Mouse (Mus musculus) cortical plate, adult 2 months (tissue): ENCODE results near the gene Znrf4. TPM values are rescaled to one million over a fixed set of nuclear protein-coding genes. Genes with fewer than 3 reads are reported as not detected.

Experiments used
- H3K27ac ChIP-seq: fragments of 200-500 bp; 2 replicates; pipeline ENCODE4 v1.5.1; 2012; ENCODE audit warnings: low read length, control low read depth, inconsistent platforms; ENCODE audit not compliant: insufficient read depth
- H3K4me1 ChIP-seq: fragments of 200-500 bp; 2 replicates; pipeline ENCODE4 v1.6.1; 2011; ENCODE audit warnings: low read length; ENCODE audit not compliant: control insufficient read depth, insufficient read depth
- H3K4me3 ChIP-seq: fragments of 200-500 bp; 2 replicates; pipeline ENCODE4 v1.5.1; 2011; ENCODE audit warnings: mild to moderate bottlenecking, low read length, control low read depth; ENCODE audit not compliant: insufficient read depth
- CTCF ChIP-seq: fragments of 200-500 bp; IDR thresholded peaks from 2 replicates; pipeline ENCODE4 v1.5.1; 2011; ENCODE audit warnings: mild to moderate bottlenecking, control low read depth, low read length; ENCODE audit not compliant: insufficient read depth; ENCODE audit errors: extremely low read depth
- POLR2A ChIP-seq: fragments of 200-500 bp; IDR thresholded peaks from 2 replicates; pipeline ENCODE4 v1.6.1; 2011; ENCODE audit warnings: mild to moderate bottlenecking, low read length, control low read depth; ENCODE audit not compliant: insufficient read depth; ENCODE audit errors: extremely low read depth
- polyA plus RNA-seq: library from polyadenylated mRNA; depleted of rRNA; stranded (reverse); fragments of >200 nt; gene quantifications from 2 replicates; pipeline ENCODE4 v1.2.3, GENCODE M21; 2012; rRNA removed

Gene Znrf4
- polyA plus RNA-seq, 1 experiment = not detected

- peaks cover 7% of the 10 kb centered on the region; the same call in 1 of the 2 replicates for H3K4me1 ChIP-seq
These were observed 48.7 kb downstream of the Znrf4 start for GRCm38 (mm10) chr17:56463500-56463899.

GRCm38 (mm10) chr17:56462835-56463455, 49.3 kb downstream of the Znrf4 start:
- Histone ChIP-seq H3K4me1 (peaks cover 6% of the 10 kb centered on the region; the same call in 1 of the 2 replicates), H3K4me3 (peak overlapping the region; percentile 84), H3K27ac (no peak overlapping the region)
- TF ChIP-seq CTCF = no peak
- no peak for TF ChIP-seq POLR2A

More at GRCm38 (mm10) chr17:56463500-56463899, 48.7 kb downstream of the Znrf4 start:
- H3K4me3 ChIP-seq = no peak overlapping the region
- TF ChIP-seq CTCF (no peak), POLR2A (no peak)
- no peak overlapping the region for H3K27ac ChIP-seq

- H3K4me3 ChIP-seq = peak overlapping the region; percentile 84
- H3K27ac ChIP-seq = peak overlapping the region; percentile 87
- TF ChIP-seq POLR2A (peak; percentile 42; the same call in 1 of the 2 replicates), CTCF (no peak)
- peaks cover 4% of the 10 kb centered on the region; the same call in 1 of the 2 replicates for H3K4me1 ChIP-seq
These were observed 50.2 kb downstream of the Znrf4 start for GRCm38 (mm10) chr17:56461771-56462743.

Other genes with a start within 250 kb of the Znrf4 start
- 4.2 and 4.8 TPM in 2 replicates for gene Ticam1, start 235.6 kb downstream of the Znrf4 start, polyA plus RNA-seq
- gene Plin3, start 219.6 kb downstream of the Znrf4 start, polyA plus RNA-seq = 8.4 and 10.1 TPM in 2 replicates
- gene Arrdc5, start 212.1 kb downstream of the Znrf4 start, polyA plus RNA-seq = not detected in 2 replicates
- 1.1 and 1.8 TPM in 2 replicates for gene Uhrf1, start 209.1 kb downstream of the Znrf4 start, polyA plus RNA-seq
- 43.5 and 45.0 TPM in 2 replicates for gene Kdm4b, start 186.4 kb downstream of the Znrf4 start, polyA plus RNA-seq
- 688 and 773 TPM in 2 replicates for gene Ptprs, start 35.9 kb downstream of the Znrf4 start, polyA plus RNA-seq
- 2.1 and 3.2 TPM in 2 replicates for gene Gm20219, start 42.0 kb upstream of the Znrf4 start, polyA plus RNA-seq
- 93.0 and 110 TPM in 2 replicates for gene Safb2, start 72.2 kb upstream of the Znrf4 start, polyA plus RNA-seq
- gene Safb, start 72.4 kb upstream of the Znrf4 start, polyA plus RNA-seq = 101 and 110 TPM in 2 replicates
- 145 and 159 TPM in 2 replicates for gene 2410015M20Rik, start 97.3 kb upstream of the Znrf4 start, polyA plus RNA-seq
- 1,005 and 1,019 TPM in 2 replicates for gene Rpl36, start 101.0 kb upstream of the Znrf4 start, polyA plus RNA-seq
- 78.3 and 82.5 TPM in 2 replicates for gene Lonp1, start 114.5 kb upstream of the Znrf4 start, polyA plus RNA-seq
- 2.6 and 2.7 TPM in 2 replicates for gene Catsperd, start 115.7 kb upstream of the Znrf4 start, polyA plus RNA-seq
- gene Ranbp3, start 160.9 kb upstream of the Znrf4 start, polyA plus RNA-seq = 104 and 107 TPM in 2 replicates
- 332 and 357 TPM in 2 replicates for gene Ndufa11, start 205.3 kb upstream of the Znrf4 start, polyA plus RNA-seq
- 16.7 and 18.2 TPM in 2 replicates for gene Vmac, start 205.6 kb upstream of the Znrf4 start, polyA plus RNA-seq
- 7.4 and 8.6 TPM in 2 replicates for gene Nrtn, start 245.1 kb upstream of the Znrf4 start, polyA plus RNA-seq